Mouse (Mus musculus): ENCODE measurements around the gene Clec18a. TPM values are rescaled to one million over a fixed set of nuclear protein-coding genes. Genes with fewer than 3 reads are reported as not detected.

Gene Clec18a
- total RNA-seq, 4 experiments from 2014 or later: 1.2 to 2.4 (median 1.5) TPM

Small RNA genes lying within 50 kb of the gene (microRNA-seq; reads per million reads assigned to microRNA genes)
- 0 reads per million in 2 experiments for gene Gm24103
- gene Mir3473d: 0 reads per million in 2 experiments

Other genes with a start within 250 kb of the Clec18a start
- gene Cog4, start 245.8 kb downstream of the Clec18a start, total RNA-seq (2022): 10 to 100 TPM; 50.8 to 64.2 (median 62.8) TPM
- gene Sf3b3, start 245.6 kb downstream of the Clec18a start, total RNA-seq (2022): 10 to 100 TPM; 64.5 to 78.9 (median 76.6) TPM
- gene Fuk, start 189.9 kb downstream of the Clec18a start, total RNA-seq (2022): 10 to 100 TPM; 20.7 to 26.7 (median 24.4) TPM
- gene St3gal2, start 172.5 kb downstream of the Clec18a start, total RNA-seq (2022): 100 to 1,000 TPM in 1 of 4 experiments, 10 to 100 TPM in 3; 89.2 to 101 (median 95.3) TPM
- gene Ddx19a, start 94.6 kb downstream of the Clec18a start, total RNA-seq (2022): 10 to 100 TPM; 27.2 to 37.3 (median 31.0) TPM
- gene Ddx19b, start 60.7 kb downstream of the Clec18a start, total RNA-seq (2022): 10 to 100 TPM; 15.9 to 20.4 (median 16.6) TPM
- gene Aars, start 59.3 kb downstream of the Clec18a start, total RNA-seq (2022): 10 to 100 TPM; 78.6 to 89.6 (median 84.8) TPM
- not detected for gene Exosc6, start 36.1 kb downstream of the Clec18a start, total RNA-seq (2022)
- 10 to 100 TPM; 27.6 to 30.4 (median 29.8) TPM for gene Pdpr, start 2.2 kb upstream of the Clec18a start, total RNA-seq (2022)
- gene Glg1, start 166.8 kb upstream of the Clec18a start, total RNA-seq (2022): 100 to 1,000 TPM; 133 to 146 (median 138) TPM
- gene Rfwd3, start 207.8 kb upstream of the Clec18a start, total RNA-seq (2022): 10 to 100 TPM; 21.7 to 24.5 (median 22.6) TPM
- 1 to 10 TPM in 1 of 4 experiments, under 1 TPM in 2, not detected in 1; 0.54 to 1.2 (median 0.85) TPM for gene Mlkl, start 245.8 kb upstream of the Clec18a start, total RNA-seq (2022)